In genomic region chr12:80943395-80943794, GRCm38 (mm10) we compare ENCODE assay signal across 33 mouse cellular contexts. TPM values are rescaled to one million over a fixed set of nuclear protein-coding genes. Genes with fewer than 3 reads are reported as not detected.
A peak's percentile ranks its signal among the peaks of the same experiment; 100 is the strongest.
DNase-seq lines count a peak whose midpoint lies in the region; ATAC-seq and TF ChIP-seq lines count a peak whose summit lies in the region.
"Had no signal": no experiment of that assay in that cellular context is flagged by ENCODE, and none has a peak within 500 bp of the region (broad histone marks: within the 10 kb centered on the region; RNA-seq: fewer than 3 reads in every experiment).

No protein-coding gene starts in this region.

- no peaks in the 10 kb centered on the region for H3K9me3 ChIP-seq in liver, embryonic 12.5 days (replicated peaks)
- no peaks in the 10 kb centered on the region for H3K9me3 ChIP-seq in liver, postnatal 0 days (ENCODE audit: low read length)
- no peaks in the 10 kb centered on the region for H3K9me3 ChIP-seq in midbrain, embryonic 13.5 days
- no peaks in the 10 kb centered on the region for H3K9me3 ChIP-seq in heart, embryonic 11.5 days (replicated peaks; ENCODE audit: control insufficient read depth, low read length)
- H3K9me3 ChIP-seq: heart, embryonic 10.5 days; hindbrain, embryonic 12.5 days; intestine, embryonic 15.5 days; limb, embryonic 10.5 days; limb, embryonic 15.5 days; lung, embryonic 15.5 days; midbrain, embryonic 15.5 days; neural tube, embryonic 15.5 days had no signal

- H3K27me3 ChIP-seq in liver, embryonic 12.5 days (replicated peaks), result no peaks in the 10 kb centered on the region
- no peaks in the 10 kb centered on the region for H3K27me3 ChIP-seq in liver, postnatal 0 days (ENCODE audit: insufficient read depth, low read length)
- H3K27me3 ChIP-seq in midbrain, embryonic 13.5 days, result no peaks in the 10 kb centered on the region
- H3K27me3 ChIP-seq in heart, embryonic 11.5 days (ENCODE audit: control insufficient read depth, insufficient read depth, low read length), result no peaks in the 10 kb centered on the region
- H3K27me3 ChIP-seq: hindbrain, embryonic 12.5 days; intestine, embryonic 15.5 days; limb, embryonic 15.5 days; lung, embryonic 15.5 days; midbrain, embryonic 15.5 days; neural tube, embryonic 15.5 days had no signal

- TF ChIP-seq EP300 in liver, postnatal 0 days (IDR thresholded peaks at IDR 0.05; ENCODE audit: low read depth), result peak; percentile 92

- no peak for TF ChIP-seq CTCF in liver, postnatal 0 days (IDR thresholded peaks at IDR 0.05; ENCODE audit: low read depth)

- peak overlapping the region; percentile 50; the same call in 1 of the 2 replicates for H3K9ac ChIP-seq in liver, embryonic 12.5 days
- 0 out of 2 replicates have a peak overlapping the region, but pooled peaks have one; percentile 12 for H3K9ac ChIP-seq in liver, postnatal 0 days (replicated peaks)
- no peak overlapping the region for H3K9ac ChIP-seq in midbrain, embryonic 13.5 days (replicated peaks)
- no peak overlapping the region for H3K9ac ChIP-seq in heart, embryonic 11.5 days (ENCODE audit: low read depth, low read length)
- H3K9ac ChIP-seq: hindbrain, embryonic 12.5 days; intestine, embryonic 15.5 days; limb, embryonic 15.5 days; lung, embryonic 15.5 days; midbrain, embryonic 15.5 days; neural tube, embryonic 15.5 days had no signal

- 19% methylated on average over 3 of the region's 3 CpGs for WGBS in liver, embryonic 12.5 days (ENCODE audit: insufficient replicate concordance)
- 57% methylated on average over 3 of the region's 3 CpGs for WGBS in liver, postnatal 0 days (ENCODE audit: insufficient replicate concordance)
- WGBS in midbrain, embryonic 13.5 days, result 86% methylated on average over 3 of the region's 3 CpGs
- 73% methylated on average over 3 of the region's 3 CpGs for WGBS in heart, embryonic 11.5 days (ENCODE audit: insufficient replicate concordance)

- no peak overlapping the region for H3K4me3 ChIP-seq in liver, embryonic 12.5 days
- H3K4me3 ChIP-seq in liver, postnatal 0 days (ENCODE audit: low read depth, low read length), result no peak overlapping the region
- H3K4me3 ChIP-seq in midbrain, embryonic 13.5 days (replicated peaks), result no peak overlapping the region
- H3K4me3 ChIP-seq in heart, embryonic 11.5 days (ENCODE audit: low read depth, low read length), result no peak overlapping the region
- H3K4me3 ChIP-seq: heart, embryonic 10.5 days; hindbrain, embryonic 12.5 days; intestine, embryonic 15.5 days; limb, embryonic 10.5 days; limb, embryonic 15.5 days; lung, embryonic 15.5 days; midbrain, embryonic 15.5 days; neural tube, embryonic 15.5 days had no signal

- peak; percentile 68 for ATAC-seq in erythroblast, adult 5-6 weeks (replicated peaks; ENCODE audit: low FRiP score, poor library complexity, severe bottlenecking)
- peak; percentile 68 for ATAC-seq in liver, embryonic 12.5 days
- ATAC-seq in liver, postnatal 0 days, result peak; percentile 24
- ATAC-seq in midbrain, embryonic 13.5 days, result no peak
- ATAC-seq in heart, embryonic 11.5 days (replicated peaks; ENCODE audit: insufficient number of reproducible peaks, low FRiP score, low TSS enrichment), result no peak
- ATAC-seq: forebrain, embryonic 16.5 days; hindbrain, postnatal 0 days; intestine, embryonic 15.5 days; midbrain, embryonic 15.5 days had no signal

- peaks cover 79% of the 10 kb centered on the region for H3K4me1 ChIP-seq in liver, embryonic 12.5 days
- H3K4me1 ChIP-seq in liver, postnatal 0 days (ENCODE audit: insufficient read depth), result peaks cover 39% of the 10 kb centered on the region
- H3K4me1 ChIP-seq in midbrain, embryonic 13.5 days (replicated peaks), result peaks cover 13% of the 10 kb centered on the region
- H3K4me1 ChIP-seq in heart, embryonic 11.5 days (ENCODE audit: control insufficient read depth, insufficient read depth, low read length), result peaks cover 7% of the 10 kb centered on the region; the same call in 1 of the 2 replicates
- H3K4me1 ChIP-seq: limb, embryonic 10.5 days had no signal

- H3K4me2 ChIP-seq in liver, embryonic 12.5 days, result peak overlapping the region; percentile 86
- H3K4me2 ChIP-seq in liver, postnatal 0 days (ENCODE audit: low read depth, low read length), result peak overlapping the region; percentile 63; the same call in 1 of the 2 replicates
- no peak overlapping the region for H3K4me2 ChIP-seq in midbrain, embryonic 13.5 days (replicated peaks)
- no peak overlapping the region for H3K4me2 ChIP-seq in heart, embryonic 11.5 days
- H3K4me2 ChIP-seq: hindbrain, embryonic 12.5 days; intestine, embryonic 15.5 days; limb, embryonic 15.5 days; lung, embryonic 15.5 days; midbrain, embryonic 15.5 days; neural tube, embryonic 15.5 days had no signal

- peaks cover 21% of the 10 kb centered on the region for H3K36me3 ChIP-seq in liver, embryonic 12.5 days
- H3K36me3 ChIP-seq in liver, postnatal 0 days (replicated peaks; ENCODE audit: insufficient read depth, low read length), result peaks cover 19% of the 10 kb centered on the region
- H3K36me3 ChIP-seq in midbrain, embryonic 13.5 days, result peaks cover 15% of the 10 kb centered on the region
- peaks cover 14% of the 10 kb centered on the region for H3K36me3 ChIP-seq in heart, embryonic 11.5 days (ENCODE audit: control insufficient read depth, insufficient read depth, low read length)

- H3K27ac ChIP-seq in liver, embryonic 12.5 days, result peak overlapping the region; percentile 97
- H3K27ac ChIP-seq in liver, postnatal 0 days (ENCODE audit: low read depth), result peak overlapping the region; percentile 99
- H3K27ac ChIP-seq in midbrain, embryonic 13.5 days, result no peak overlapping the region
- no peak overlapping the region for H3K27ac ChIP-seq in heart, embryonic 11.5 days (ENCODE audit: low read depth, low read length)
- H3K27ac ChIP-seq: heart, embryonic 10.5 days; hindbrain, embryonic 12.5 days; hindbrain, postnatal 0 days; intestine, embryonic 15.5 days; kidney, postnatal 0 days; limb, embryonic 10.5 days; limb, embryonic 15.5 days; lung, embryonic 15.5 days; midbrain, embryonic 15.5 days; neural tube, embryonic 15.5 days had no signal

- DNase-seq in c-Kit-negative CD71-positive TER-119-positive erythroid progenitor cells, embryonic 14.5 days (ENCODE audit: low read depth, low spot score), result peak; percentile 76
- DNase-seq in liver, postnatal 0 days, result no peak
- DNase-seq in heart, adult 11 months, result no peak
- no peak for DNase-seq in left cerebral cortex, adult 8-10 months (ENCODE audit: low spot score in 2 of 2)
- DNase-seq: adrenal gland, postnatal 10 days; B cell, adult 2 months; cerebellum, adult 9-10 months; cerebellum, postnatal 36 days; gastrocnemius, postnatal 10 days; heart, postnatal 36 days; kidney, adult 8-10 months; kidney, postnatal 4 days; layer of hippocampus, postnatal 36 days; lung, postnatal 4 days; right cerebral cortex, postnatal 25 days had no signal

RNA-seq across cellular contexts. Expression of gene Srsf5, which starts 1.9 kb away (rescaled TPM):
- total RNA-seq in erythroblast, adult 5-6 weeks (2015; ENCODE audit: low replicate concordance), result 231 and 263 TPM in 2 replicates
- 732 and 764 TPM in 2 replicates for total RNA-seq in erythroblast, adult 5-6 weeks (2017; ENCODE audit: low replicate concordance)
- 357 and 402 TPM in 2 replicates for polyA plus RNA-seq in liver, embryonic 12.5 days (2016; fragmentation: Nextera tagmentation; extraction: Ambion mirVana)
- polyA plus RNA-seq in liver, postnatal 0 days (2015; fragmentation: Nextera tagmentation; extraction: Ambion mirVana), result 249 and 270 TPM in 2 replicates
- 506 and 554 TPM in 2 replicates for polyA plus RNA-seq in midbrain, embryonic 13.5 days (2015; fragmentation: Nextera tagmentation; extraction: Ambion mirVana)
- 215 and 316 TPM in 2 replicates for polyA plus RNA-seq in heart, embryonic 11.5 days (2014; fragmentation: Nextera tagmentation; extraction: Ambion mirVana)
- total RNA-seq in left cerebral cortex, adult 8-10 months (2022), result 100 to 1,000 TPM; 286 to 385 (median 329) TPM

RNA-seq across cellular contexts. Expression of gene Slc10a1, which starts 25.1 kb away (rescaled TPM):
- total RNA-seq in erythroblast, adult 5-6 weeks (2015; ENCODE audit: low replicate concordance), result not detected in 2 replicates
- total RNA-seq in erythroblast, adult 5-6 weeks (2017; ENCODE audit: low replicate concordance), result not detected in 2 replicates
- 0.57 and 0.60 TPM in 2 replicates for polyA plus RNA-seq in liver, embryonic 12.5 days (2016; fragmentation: Nextera tagmentation; extraction: Ambion mirVana)
- 500 and 502 TPM in 2 replicates for polyA plus RNA-seq in liver, postnatal 0 days (2015; fragmentation: Nextera tagmentation; extraction: Ambion mirVana)
- polyA plus RNA-seq in midbrain, embryonic 13.5 days (2015; fragmentation: Nextera tagmentation; extraction: Ambion mirVana), result 0.62 and 0.79 TPM in 2 replicates
- 0.18 and 0.87 TPM in 2 replicates for polyA plus RNA-seq in heart, embryonic 11.5 days (2014; fragmentation: Nextera tagmentation; extraction: Ambion mirVana)
- not detected for total RNA-seq in left cerebral cortex, adult 8-10 months (2022)
- total RNA-seq: heart, postnatal 36 days; hindbrain, postnatal 0 days; layer of hippocampus, adult 8-10 months; layer of hippocampus, postnatal 36 days; left cerebral cortex, postnatal 10 days had no signal
- polyA plus RNA-seq: gonadal fat pad, adult 2 months had no signal

Comparison
In these comparisons a context has a peak if more than half of its experiments do, and no peak if none do; other contexts are left out.
1. RNA of gene Slc10a1, which starts 25.1 kb away (polyA plus RNA-seq): 500 to 502 TPM in liver, postnatal 0 days; 0.18 to 0.87 TPM in heart, embryonic 11.5 days, 0.62 to 0.79 TPM in midbrain, embryonic 13.5 days and 0.57 to 0.60 TPM in liver, embryonic 12.5 days; every median in the first group is over 100 times any median in the second.
2. ATAC-seq: peak in erythroblast, adult 5-6 weeks (single experiment), liver, embryonic 12.5 days (single experiment) and liver, postnatal 0 days (single experiment); none in midbrain, embryonic 13.5 days (single experiment) and heart, embryonic 11.5 days (single experiment).
3. H3K27ac ChIP-seq: peak in liver, embryonic 12.5 days (single experiment) and liver, postnatal 0 days (single experiment); none in midbrain, embryonic 13.5 days (single experiment) and heart, embryonic 11.5 days (single experiment).
4. H3K4me2 ChIP-seq: peak in liver, embryonic 12.5 days (single experiment) and liver, postnatal 0 days (single experiment); none in midbrain, embryonic 13.5 days (single experiment) and heart, embryonic 11.5 days (single experiment).
5. H3K9ac ChIP-seq: peak in liver, embryonic 12.5 days (single experiment) and liver, postnatal 0 days (single experiment); none in midbrain, embryonic 13.5 days (single experiment) and heart, embryonic 11.5 days (single experiment).